Mouse (Mus musculus): ENCODE data around the gene Pxmp4.
A peak's percentile ranks its signal among the peaks of the same experiment; 100 is the strongest.

Gene Pxmp4

GRCm38 (mm10) chr2:154613118-154614115, 9.9 kb upstream of the Pxmp4 start, which contains the start of the genes Zfp341 and 4930519P11Rik:
Zfp341 (plus strand) TSS chr2:154613297.
4930519P11Rik (minus strand) TSS chr2:154613437.
- peak; percentile 92 for DNase-seq (ENCODE audit: low spot score)

DNA sequence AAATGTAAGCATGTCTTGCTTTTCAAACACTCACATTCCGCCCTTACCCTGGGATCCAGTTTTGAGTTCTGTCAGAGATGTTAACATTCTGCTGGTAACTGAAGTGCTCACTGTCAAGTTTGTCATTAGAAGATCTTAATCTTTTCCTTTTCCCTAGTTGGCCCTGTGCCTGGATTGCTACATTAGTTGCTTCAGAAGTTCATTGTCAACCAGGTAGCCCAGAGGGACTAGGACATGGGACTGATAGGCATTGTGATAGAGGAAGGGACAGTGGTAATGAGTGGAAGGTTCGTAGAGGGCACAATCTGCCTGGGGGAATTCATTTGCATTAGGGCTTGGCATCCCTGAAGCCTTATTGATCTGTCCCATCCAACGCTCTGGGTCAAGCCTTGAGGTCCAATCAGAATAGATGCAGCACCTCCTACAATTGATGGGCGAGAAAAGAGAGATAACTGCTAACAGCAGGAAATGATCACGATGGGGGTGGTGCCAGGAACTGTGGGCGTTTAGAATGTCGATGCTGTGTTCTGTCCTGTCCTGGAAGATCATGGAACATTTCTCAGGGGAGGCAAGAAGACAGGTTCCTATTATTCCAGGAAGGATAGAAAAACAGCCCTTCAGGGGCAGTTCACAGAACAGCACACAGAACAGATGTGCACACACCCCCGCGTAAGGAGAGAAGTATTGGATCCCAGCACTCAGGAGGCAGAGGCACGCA, 5.7 kb upstream of the Pxmp4 start:
- DNase-seq (ENCODE audit: low spot score), result no peak

- no peak for DNase-seq (ENCODE audit: low spot score)
Observed at GRCm38 (mm10) chr2:154606965-154607364, 3.5 kb upstream of the Pxmp4 start.

- no peak for DNase-seq (ENCODE audit: low spot score)
Observed at GRCm38 (mm10) chr2:154604156-154604555, 648 bp upstream of the Pxmp4 start.

DNA sequence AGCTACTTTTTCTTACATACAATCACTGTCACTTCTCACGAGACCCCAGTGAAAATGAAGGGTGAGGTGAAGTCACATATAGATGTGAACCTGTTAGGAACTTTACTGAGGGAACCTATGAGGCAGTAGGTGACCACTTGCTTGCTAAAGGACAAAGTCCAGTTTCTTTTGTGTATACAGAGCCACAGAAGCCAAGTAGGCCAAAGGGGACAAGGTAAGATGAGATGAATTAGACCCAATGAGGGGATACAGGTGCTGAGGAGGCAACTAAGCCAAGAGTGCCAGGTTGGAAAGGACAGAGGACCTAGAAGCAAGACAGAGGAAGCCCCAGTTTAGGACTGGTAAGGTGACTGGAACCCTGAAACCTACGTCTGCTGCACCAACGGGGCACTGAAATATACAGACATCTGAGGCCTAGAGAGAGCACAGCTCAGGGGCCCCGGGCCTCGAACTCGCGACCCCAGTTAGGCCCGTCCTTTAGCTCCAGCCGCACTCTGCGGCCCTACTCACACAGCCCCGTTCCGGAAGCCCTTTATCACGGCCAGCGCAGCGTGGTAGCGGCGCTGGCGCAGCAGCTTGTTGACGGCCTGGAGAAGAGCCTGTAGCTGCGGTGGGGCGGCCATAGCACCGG, 386 bp downstream of the Pxmp4 start:
- DNase-seq (ENCODE audit: low spot score), result no peak

- DNase-seq (ENCODE audit: low spot score), result no peak
Observed at GRCm38 (mm10) chr2:154601324-154601723, 2.2 kb downstream of the Pxmp4 start.

DNA sequence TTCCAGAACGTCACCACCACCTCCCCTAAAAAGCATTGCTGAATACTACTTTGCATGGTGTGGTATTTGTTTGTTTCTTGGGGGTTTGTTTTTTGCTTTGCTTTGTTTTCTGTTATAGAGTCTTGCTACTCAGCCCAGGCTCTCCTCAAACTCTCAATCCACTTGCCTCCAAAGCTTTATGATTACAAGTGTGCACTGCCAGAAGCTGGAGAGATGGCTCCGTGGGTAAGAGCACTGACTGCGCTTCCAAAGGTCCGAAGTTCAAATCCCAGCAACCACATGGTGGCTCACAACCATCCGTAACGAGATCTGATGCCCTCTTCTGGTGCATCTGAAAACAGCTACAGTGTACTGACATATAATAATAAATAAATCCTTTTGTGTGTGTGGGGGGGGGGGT, 2.9 kb downstream of the Pxmp4 start:
- no peak for DNase-seq (ENCODE audit: low spot score)

- no peak for DNase-seq (ENCODE audit: low spot score)
Observed at GRCm38 (mm10) chr2:154597399-154597798, 6.1 kb downstream of the Pxmp4 start.

DNA sequence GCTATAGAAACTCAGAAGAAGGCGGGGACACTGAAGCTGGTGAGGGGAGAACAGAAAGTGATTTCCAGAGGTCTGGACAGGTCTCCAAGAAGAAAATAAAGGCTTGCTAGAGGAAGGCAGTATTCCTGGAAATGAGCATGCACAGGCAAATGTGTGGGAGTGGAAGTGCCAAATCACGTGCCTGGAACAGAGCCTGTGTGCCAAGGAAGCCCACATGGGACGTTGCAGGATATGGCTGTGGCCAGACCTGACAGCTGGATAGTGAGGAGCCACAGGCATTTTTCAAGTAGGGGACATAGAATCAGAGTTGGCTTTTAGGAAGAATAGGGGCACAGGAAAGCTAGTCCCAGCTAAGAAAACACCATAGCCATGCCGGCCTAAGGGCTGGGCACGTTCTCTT, 7.7 kb downstream of the Pxmp4 start:
- no peak for DNase-seq (ENCODE audit: low spot score)

GRCm38 (mm10) chr2:154593025-154593424, 10.5 kb downstream of the Pxmp4 start:
- peak; percentile 32 for DNase-seq (ENCODE audit: low spot score)

DNA sequence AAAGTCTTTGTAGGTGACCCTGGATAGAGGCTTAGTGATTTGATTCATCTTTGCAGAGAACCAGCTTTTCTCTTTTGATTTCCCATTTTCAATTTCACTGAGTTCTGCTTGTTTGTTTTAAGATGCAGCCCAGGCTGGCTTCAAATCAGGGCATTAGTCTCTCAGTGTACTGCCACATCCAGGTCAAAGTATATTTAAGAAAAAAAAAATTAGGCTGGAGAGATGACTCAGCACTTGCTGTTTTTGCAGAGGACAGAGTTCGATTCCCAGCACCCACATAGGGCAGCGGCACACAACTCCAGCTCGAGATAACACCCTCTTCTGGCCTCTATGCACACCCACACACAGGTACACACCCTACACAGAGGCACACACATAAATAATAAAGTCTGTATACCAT, 12.3 kb downstream of the Pxmp4 start:
- no peak for DNase-seq (ENCODE audit: low spot score)

DNA sequence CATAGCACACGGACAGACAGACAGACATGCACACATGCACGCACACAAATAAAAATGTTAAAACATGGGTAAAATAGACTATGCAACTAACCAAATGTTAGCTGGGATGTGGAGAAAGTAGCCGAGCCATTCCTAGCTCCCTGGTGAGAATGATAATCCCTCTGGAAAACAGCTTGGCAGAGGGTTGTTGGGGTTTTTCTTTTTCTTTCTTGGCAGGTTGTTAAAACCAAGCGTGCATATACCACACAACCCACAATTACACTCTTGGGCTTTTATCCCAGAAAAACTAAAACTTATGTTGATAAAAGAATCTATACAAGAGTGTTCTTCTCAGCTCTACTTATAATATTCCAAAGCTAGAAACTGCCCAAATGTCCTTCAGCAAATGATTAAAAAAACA, 14.5 kb downstream of the Pxmp4 start:
- no peak for DNase-seq (ENCODE audit: low spot score)

DNA sequence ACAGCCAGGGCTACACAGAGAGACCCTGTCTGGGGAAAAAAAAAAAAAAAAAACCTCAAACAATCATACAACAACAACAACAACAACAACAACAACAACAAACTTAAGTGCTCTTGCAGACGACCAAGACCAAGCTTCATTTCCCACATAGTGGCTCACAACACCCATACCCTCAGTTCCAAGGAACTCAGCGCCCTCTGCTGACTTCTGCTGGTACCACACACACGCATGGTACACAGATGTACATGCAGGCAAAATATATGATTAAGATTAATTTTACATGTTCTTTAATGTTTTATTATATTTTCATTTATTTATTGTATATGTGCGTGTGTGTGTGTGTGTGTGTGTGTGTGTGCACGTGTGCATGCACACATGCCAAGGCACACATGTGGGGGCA, 17.1 kb downstream of the Pxmp4 start:
- DNase-seq (ENCODE audit: low spot score), result no peak

- no peak for DNase-seq (ENCODE audit: low spot score)
Observed at GRCm38 (mm10) chr2:154584931-154585601, 18.4 kb downstream of the Pxmp4 start.

- DNase-seq (ENCODE audit: low spot score), result no peak
Observed at GRCm38 (mm10) chr2:154583906-154584872, 19.3 kb downstream of the Pxmp4 start.

- DNase-seq (ENCODE audit: low spot score), result no peak
Observed at GRCm38 (mm10) chr2:154581421-154581820, 22.1 kb downstream of the Pxmp4 start.

GRCm38 (mm10) chr2:154580586-154580985, 22.9 kb downstream of the Pxmp4 start:
- no peak for DNase-seq (ENCODE audit: low spot score)

GRCm38 (mm10) chr2:154577744-154578067, 25.8 kb downstream of the Pxmp4 start:
- no peak for DNase-seq (ENCODE audit: low spot score)

DNA sequence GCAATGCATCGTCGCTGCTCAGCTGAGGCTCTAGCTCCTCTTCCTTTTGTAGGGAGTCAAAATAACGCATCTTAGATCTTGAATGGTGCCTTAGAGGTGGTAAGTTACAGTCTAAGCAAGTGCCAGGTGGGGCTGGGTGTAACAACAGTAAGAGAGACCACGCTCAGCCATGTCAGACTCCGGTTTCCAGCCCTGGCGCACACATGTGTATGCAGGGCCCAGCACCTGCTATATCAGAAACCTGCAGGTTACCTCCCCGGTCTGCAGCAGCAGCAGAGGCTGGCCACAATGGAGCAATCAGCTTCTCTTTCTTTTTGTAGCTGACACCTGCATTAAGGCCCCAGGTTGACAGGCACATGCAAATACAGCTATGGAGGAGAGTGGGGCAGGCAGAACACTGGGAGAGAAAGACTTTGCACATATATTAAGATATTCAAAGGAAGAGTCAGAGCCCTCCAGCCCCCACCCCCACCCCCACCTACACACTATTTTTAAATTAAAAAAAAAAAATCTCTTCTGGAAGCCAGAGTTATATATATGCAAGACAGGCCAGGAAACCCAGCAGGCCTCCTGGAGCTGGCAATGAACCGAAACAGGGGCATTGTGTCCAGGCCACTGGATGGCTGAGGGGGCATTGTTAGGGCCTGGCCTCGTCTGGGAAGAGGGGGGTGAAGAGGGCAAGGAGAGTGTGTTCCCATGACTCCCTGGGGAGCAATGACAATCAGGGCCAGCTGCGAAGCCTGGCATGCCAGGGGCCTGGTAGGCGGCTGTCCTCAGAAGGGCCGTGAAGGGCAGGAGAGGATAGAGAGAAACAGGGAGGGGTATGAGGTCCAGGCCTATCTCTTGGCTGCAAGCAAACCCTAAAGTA, 26.4 kb downstream of the Pxmp4 start:
- DNase-seq (ENCODE audit: low spot score), result no peak

- DNase-seq (ENCODE audit: low spot score), result no peak
Observed at GRCm38 (mm10) chr2:154574271-154574670, 29.2 kb downstream of the Pxmp4 start.

Measured in yolk sac, embryonic 10.5 days (tissue).